Mouse (Mus musculus) ovary, postnatal 10 days (tissue): ENCODE data around the gene Rhox3e.
"Not testable (repeated sequence)": the region's sequence is repeated elsewhere in the genome, so short reads cannot be mapped to it uniquely, and the experiment has no call there.

ENCODE experiments used
- DNase-seq: peaks from one replicate; pipeline ENCODE4 v3.0.0; 2022; ENCODE audit warnings: low spot score

Gene Rhox3e

GRCm38 (mm10) chrX:37541719-37542118 is at the start of gene Rhox3e:
Rhox3e (plus strand) TSS chrX:37542019.
- not testable (repeated sequence) for DNase-seq

- DNase-seq: not testable (repeated sequence)
Observed at GRCm38 (mm10) chrX:37514059-37514458, 27.8 kb upstream of the Rhox3e start, which contains the start of gene Rhox4d. Rhox4d (plus strand) TSS chrX:37514359.

GRCm38 (mm10) chrX:37530152-37530551 is 11.7 kb upstream of the Rhox3e start, which contains the start of gene Rhox2e:
Rhox2e (plus strand) TSS chrX:37530452.
- not testable (repeated sequence) for DNase-seq

GRCm38 (mm10) chrX:37557112-37557511 is 15.3 kb downstream of the Rhox3e start, which contains the start of gene Rhox4e:
Rhox4e (plus strand) TSS chrX:37557412.
- not testable (repeated sequence) for DNase-seq

GRCm38 (mm10) chrX:37571105-37571504 is 29.3 kb downstream of the Rhox3e start, which contains the start of gene Rhox2f:
Rhox2f (plus strand) TSS chrX:37571405.
- DNase-seq: not testable (repeated sequence)

- DNase-seq: not testable (repeated sequence)
Observed at GRCm38 (mm10) chrX:37572638-37573037, 30.8 kb downstream of the Rhox3e start.

- not testable (repeated sequence) for DNase-seq
Observed at GRCm38 (mm10) chrX:37580692-37581091, 38.9 kb downstream of the Rhox3e start, which contains the start of gene Rhox3f. Rhox3f (plus strand) TSS chrX:37580992.
